Mouse (Mus musculus) stomach, postnatal 0 days (tissue): ENCODE data around the gene Ddn. TPM values are rescaled to one million over a fixed set of nuclear protein-coding genes. Genes with fewer than 3 reads are reported as not detected.

ENCODE experiments used
- ATAC-seq: fragments of 200-750 bp; cut with Nextera tagmentation; 2 replicates; pipeline ENCODE4 v1.8.0; 2017; ENCODE audit not compliant: low FRiP score, low TSS enrichment
- DNase-seq: peaks from one replicate; pipeline ENCODE4 v3.0.0-alpha.2; 2016; ENCODE audit warnings: low spot score
- H3K27ac ChIP-seq: fragments of 300-500 bp; sonication (generic); replicated peaks from 2 replicates; pipeline ENCODE4 v1.5.1; 2014; ENCODE audit warnings: mild to moderate bottlenecking, control low read depth
- H3K27me3 ChIP-seq: fragments of 300-500 bp; sonication (generic); 2 replicates; pipeline ENCODE4 v1.6.1; 2014; ENCODE audit warnings: low read length; ENCODE audit not compliant: control insufficient read depth, insufficient read depth
- H3K36me3 ChIP-seq: fragments of 300-500 bp; sonication (generic); 2 replicates; pipeline ENCODE4 v1.6.1; 2014; ENCODE audit warnings: low read length, mixed read lengths; ENCODE audit not compliant: control insufficient read depth, insufficient read depth
- H3K4me1 ChIP-seq: fragments of 300-500 bp; sonication (generic); replicated peaks from 2 replicates; pipeline ENCODE4 v1.6.1; 2014; ENCODE audit warnings: antibody characterized with exemption; ENCODE audit not compliant: control insufficient read depth, insufficient read depth
- H3K4me2 ChIP-seq: fragments of 300-500 bp; sonication (generic); replicated peaks from 2 replicates; pipeline ENCODE4 v1.6.1; 2014; ENCODE audit warnings: low read depth, mild to moderate bottlenecking, control low read depth, moderate library complexity
- H3K4me3 ChIP-seq: fragments of 300-500 bp; sonication (generic); 2 replicates; pipeline ENCODE4 v1.5.1; 2014; ENCODE audit warnings: low read depth, low read length, control low read depth
- H3K9ac ChIP-seq: fragments of 300-500 bp; sonication (generic); 2 replicates; pipeline ENCODE4 v1.6.1; 2014; ENCODE audit warnings: mild to moderate bottlenecking, low read length, control low read depth, mixed read lengths
- H3K9me3 ChIP-seq: fragments of 300-500 bp; sonication (generic); 2 replicates; pipeline ENCODE4 v1.6.1; 2016; ENCODE audit warnings: low read length; ENCODE audit not compliant: control insufficient read depth
- CTCF ChIP-seq: IDR thresholded peaks from 2 replicates; pipeline ENCODE4 v1.5.1; 2016; ENCODE audit warnings: antibody characterized with exemption, low read depth, mild to moderate bottlenecking, moderate library complexity
- EP300 ChIP-seq: optimal IDR thresholded peaks from 2 replicates; pipeline ENCODE3; 2016; ENCODE audit warnings: antibody characterized with exemption
- WGBS: fragments of 180-500 bp; shearing (Covaris S2); extraction: QIAGEN DNeasy Blood & Tissue Kit; methylation state at CpG from one replicate; pipeline ENCODE4 v1.1.7; 2014; 5-methylcytosine and 5-hydroxymethylcytosine counted together
- polyA plus RNA-seq: library from polyadenylated mRNA; unstranded; fragments of >200 nt; fragmentation: Nextera tagmentation; extraction: Ambion mirVana; gene quantifications from 2 replicates; pipeline ENCODE4 v1.2.1, GENCODE M21; 2015

Gene Ddn
- polyA plus RNA-seq, 1 experiment from 2014 or later, result not detected

- no peak overlapping the region for H3K27ac ChIP-seq
- H3K36me3 ChIP-seq, result no peaks in the 10 kb centered on the region
- TF ChIP-seq EP300 (no peak), CTCF (no peak)
- H3K27me3 ChIP-seq, result peaks cover 17% of the 10 kb centered on the region
- H3K4me1 ChIP-seq, result peaks cover 2% of the 10 kb centered on the region; the same call in 1 of the 2 replicates
- WGBS, result 33% methylated on average over 30 of the region's 30 CpGs
- H3K4me2 ChIP-seq, result peak overlapping the region; percentile 57
- H3K4me3 ChIP-seq, result peak overlapping the region; percentile 45
- peak; percentile 3; the same call in 1 of the 2 replicates for ATAC-seq
- no peaks in the 10 kb centered on the region for H3K9me3 ChIP-seq
- H3K9ac ChIP-seq, result no peak overlapping the region
- no peak for DNase-seq
Measured at GRCm38 (mm10) chr15:98806071-98806808, 3.0 kb downstream of the Ddn start.

GRCm38 (mm10) chr15:98805324-98806040 is 3.8 kb downstream of the Ddn start:
- H3K9ac ChIP-seq, result peak overlapping the region; percentile 52; the same call in 1 of the 2 replicates
- ATAC-seq (0 out of 2 replicates have a peak, but pooled peaks have one; percentile 43), DNase-seq (peak; percentile 78)
- H3K27ac ChIP-seq, result no peak overlapping the region
- 3% methylated on average over 63 of the region's 64 CpGs for WGBS
- peak overlapping the region; percentile 79 for H3K4me2 ChIP-seq
- TF ChIP-seq EP300 (no peak), CTCF (peak; percentile 76)
- peaks cover 23% of the 10 kb centered on the region for H3K27me3 ChIP-seq
- no peaks in the 10 kb centered on the region for H3K9me3 ChIP-seq
- peaks cover 2% of the 10 kb centered on the region; the same call in 1 of the 2 replicates for H3K4me1 ChIP-seq
- peak overlapping the region; percentile 45 for H3K4me3 ChIP-seq
- no peaks in the 10 kb centered on the region for H3K36me3 ChIP-seq

GRCm38 (mm10) chr15:98804054-98804453 is 5.2 kb downstream of the Ddn start:
- Histone ChIP-seq H3K27ac (no peak overlapping the region), H3K9ac (no peak overlapping the region), H3K36me3 (no peaks in the 10 kb centered on the region), H3K4me2 (peak overlapping the region; percentile 31), H3K4me1 (peaks cover 2% of the 10 kb centered on the region; the same call in 1 of the 2 replicates), H3K9me3 (no peaks in the 10 kb centered on the region), H3K4me3 (no peak overlapping the region), H3K27me3 (peaks cover 24% of the 10 kb centered on the region)
- TF ChIP-seq EP300 (no peak), CTCF (peak; percentile 86)
- WGBS, result 0% methylated on average over 32 of the region's 32 CpGs
- DNase-seq, result peak; percentile 87
- no peak; the same call in 1 of the 2 replicates for ATAC-seq

GRCm38 (mm10) chr15:98802926-98803325 is 6.4 kb downstream of the Ddn start:
- TF ChIP-seq CTCF (no peak), EP300 (no peak)
- Histone ChIP-seq H3K4me1 (peaks cover 2% of the 10 kb centered on the region; the same call in 1 of the 2 replicates), H3K9me3 (no peaks in the 10 kb centered on the region), H3K27me3 (peaks cover 28% of the 10 kb centered on the region), H3K4me3 (no peak overlapping the region), H3K27ac (no peak overlapping the region), H3K36me3 (no peaks in the 10 kb centered on the region), H3K9ac (no peak overlapping the region), H3K4me2 (no peak overlapping the region)
- WGBS, result 10% methylated on average over 8 of the region's 8 CpGs
- no peak for ATAC-seq
- DNase-seq, result no peak

- ATAC-seq, result no peak
Measured at GRCm38 (mm10) chr15:98799396-98799795, 9.9 kb downstream of the Ddn start.

GRCm38 (mm10) chr15:98798903-98799302 is 10.4 kb downstream of the Ddn start:
- no peak for DNase-seq
- H3K4me2 ChIP-seq, result no peak overlapping the region
- WGBS, result 57% methylated on average over 3 of the region's 3 CpGs
- no peak overlapping the region for H3K9ac ChIP-seq
- no peak overlapping the region for H3K27ac ChIP-seq
- H3K4me1 ChIP-seq, result no peaks in the 10 kb centered on the region
- no peak overlapping the region for H3K4me3 ChIP-seq
- H3K27me3 ChIP-seq, result peaks cover 22% of the 10 kb centered on the region
- no peaks in the 10 kb centered on the region for H3K9me3 ChIP-seq
- no peak for ATAC-seq
- TF ChIP-seq EP300, result no peak
- no peak for TF ChIP-seq CTCF
- H3K36me3 ChIP-seq, result no peaks in the 10 kb centered on the region

More at GRCm38 (mm10) chr15:98799396-98799795, 9.9 kb downstream of the Ddn start:
- 10% methylated on average over 12 of the region's 12 CpGs for WGBS
- Histone ChIP-seq H3K27ac (no peak overlapping the region), H3K4me1 (no peaks in the 10 kb centered on the region), H3K9me3 (no peaks in the 10 kb centered on the region), H3K27me3 (peaks cover 22% of the 10 kb centered on the region), H3K36me3 (no peaks in the 10 kb centered on the region), H3K4me3 (no peak overlapping the region), H3K9ac (no peak overlapping the region), H3K4me2 (no peak overlapping the region)
- DNase-seq, result peak; percentile 83
- TF ChIP-seq EP300 (no peak), CTCF (peak; percentile 87)
